Mouse (Mus musculus): Measurements from ENCODE around the gene Psmb5. TPM values are rescaled to one million over a fixed set of nuclear protein-coding genes. Genes with fewer than 3 reads are reported as not detected.
A peak's percentile ranks its signal among the peaks of the same experiment; 100 is the strongest.

The Psmb5 gene
- total RNA-seq, 1 experiment = 202 TPM

GRCm38 (mm10) chr14:54572790-54573736 lies 44.8 kb downstream of the Psmb5 start:
- peak overlapping the region; percentile 96 for H3K9ac ChIP-seq (ENCODE audit: insufficient read depth, low read depth, low read length, poor library complexity, severe bottlenecking)
- in situ Hi-C loops (cut with MboI; ENCODE audit: low sequenced_read_pairs in 2 of 2, unreplicated experiment in 2 of 2) = no loop called here
- H3K9me3 ChIP-seq (ENCODE audit: control insufficient read depth, insufficient read depth, low read depth, low read length) = no peaks in the 10 kb centered on the region
- no peak for TF ChIP-seq ZNF384 (IDR thresholded peaks at IDR 0.05; ENCODE audit: low read depth, low read length)
- no peak for TF ChIP-seq CHD2 (IDR thresholded peaks at IDR 0.05; ENCODE audit: low read depth, low read length)
- no peak for TF ChIP-seq MAFK (IDR thresholded peaks at IDR 0.05; ENCODE audit: insufficient read depth, low read depth, low read length)
- no peak for TF ChIP-seq HCFC1 (IDR thresholded peaks at IDR 0.05; ENCODE audit: borderline replicate concordance, insufficient read depth, low read length)
- TF ChIP-seq ZC3H11A (IDR thresholded peaks at IDR 0.05; ENCODE audit: borderline replicate concordance, low read depth, low read length) = no peak
- peak; percentile 65 for DNase-seq (ENCODE audit: low read depth, low spot score)
- peak overlapping the region; percentile 99 for H3K27ac ChIP-seq (ENCODE audit: insufficient read depth, low read depth, low read length, poor library complexity, severe bottlenecking)
- peaks cover 5 to 24% of the 10 kb centered on the region in 2 experiments for H3K4me1 ChIP-seq (ENCODE audit: control insufficient read depth in 2 of 2, insufficient read depth in 2 of 2, low read length in 2 of 2, poor library complexity in 1 of 2)
- peaks cover 71% of the 10 kb centered on the region for H3K36me3 ChIP-seq (ENCODE audit: control insufficient read depth, insufficient read depth, low read length, poor library complexity, severe bottlenecking)
- peak overlapping the region; percentile 68 to 85 for H3K4me3 ChIP-seq (ENCODE audit: insufficient read depth in 1 of 2, low read depth in 1 of 2, low read length in 2 of 2, poor library complexity in 1 of 2, severe bottlenecking in 1 of 2)

- Histone ChIP-seq H3K4me1 (ENCODE audit: control insufficient read depth in 2 of 2, insufficient read depth in 2 of 2, low read length in 2 of 2, poor library complexity in 1 of 2) (peaks cover 5 to 24% of the 10 kb centered on the region in 2 experiments), H3K36me3 (ENCODE audit: control insufficient read depth, insufficient read depth, low read length, poor library complexity, severe bottlenecking) (peaks cover 76% of the 10 kb centered on the region), H3K9me3 (ENCODE audit: control insufficient read depth, insufficient read depth, low read depth, low read length) (no peaks in the 10 kb centered on the region), H3K4me3 (ENCODE audit: insufficient read depth in 1 of 2, low read depth in 1 of 2, low read length in 2 of 2, poor library complexity in 1 of 2, severe bottlenecking in 1 of 2) (peak overlapping the region; percentile 32 to 85; a peak in 3 of 4 replicates), H3K27ac (ENCODE audit: insufficient read depth, low read depth, low read length, poor library complexity, severe bottlenecking) (peak overlapping the region; percentile 99), H3K9ac (ENCODE audit: insufficient read depth, low read depth, low read length, poor library complexity, severe bottlenecking) (peak overlapping the region; percentile 74; the same call in 1 of the 2 replicates)
- no peak for TF ChIP-seq HCFC1 (IDR thresholded peaks at IDR 0.05; ENCODE audit: borderline replicate concordance, insufficient read depth, low read length)
- no peak for DNase-seq (ENCODE audit: low read depth, low spot score)
- in situ Hi-C loops (cut with MboI; ENCODE audit: low sequenced_read_pairs in 2 of 2, unreplicated experiment in 2 of 2) = no loop called here
Measured at GRCm38 (mm10) chr14:54572122-54572521, 45.7 kb downstream of the Psmb5 start.

- Histone ChIP-seq H3K27ac (ENCODE audit: insufficient read depth, low read depth, low read length, poor library complexity, severe bottlenecking) (peak overlapping the region; percentile 53), H3K9ac (ENCODE audit: insufficient read depth, low read depth, low read length, poor library complexity, severe bottlenecking) (peak overlapping the region; percentile 2; the same call in 1 of the 2 replicates), H3K4me1 (ENCODE audit: control insufficient read depth in 2 of 2, insufficient read depth in 2 of 2, low read length in 2 of 2, poor library complexity in 1 of 2) (peaks cover 5 to 26% of the 10 kb centered on the region in 2 experiments), H3K9me3 (ENCODE audit: control insufficient read depth, insufficient read depth, low read depth, low read length) (no peaks in the 10 kb centered on the region), H3K36me3 (ENCODE audit: control insufficient read depth, insufficient read depth, low read length, poor library complexity, severe bottlenecking) (peaks cover 61% of the 10 kb centered on the region), H3K4me3 (ENCODE audit: insufficient read depth in 1 of 2, low read depth in 1 of 2, low read length in 2 of 2, poor library complexity in 1 of 2, severe bottlenecking in 1 of 2) (peak overlapping the region in 1 of 2 experiments; percentile 7; a peak in 2 of 4 replicates)
- DNase-seq (ENCODE audit: low read depth, low spot score) = no peak
- in situ Hi-C loops (cut with MboI; ENCODE audit: low sequenced_read_pairs in 2 of 2, unreplicated experiment in 2 of 2) = no loop called here
- no peak for TF ChIP-seq HCFC1 (IDR thresholded peaks at IDR 0.05; ENCODE audit: borderline replicate concordance, insufficient read depth, low read length)
- TF ChIP-seq MAFK (IDR thresholded peaks at IDR 0.05; ENCODE audit: insufficient read depth, low read depth, low read length) = no peak
- no peak for TF ChIP-seq ZC3H11A (IDR thresholded peaks at IDR 0.05; ENCODE audit: borderline replicate concordance, low read depth, low read length)
- no peak for TF ChIP-seq CHD2 (IDR thresholded peaks at IDR 0.05; ENCODE audit: low read depth, low read length)
- TF ChIP-seq ZNF384 (IDR thresholded peaks at IDR 0.05; ENCODE audit: low read depth, low read length) = no peak
Measured at GRCm38 (mm10) chr14:54569451-54570392, 48.1 kb downstream of the Psmb5 start.

GRCm38 (mm10) chr14:54568694-54569414 lies 49.0 kb downstream of the Psmb5 start:
- no peaks in the 10 kb centered on the region for H3K9me3 ChIP-seq (ENCODE audit: control insufficient read depth, insufficient read depth, low read depth, low read length)
- H3K27ac ChIP-seq (ENCODE audit: insufficient read depth, low read depth, low read length, poor library complexity, severe bottlenecking) = no peak overlapping the region; the same call in 1 of the 2 replicates
- peaks cover 53% of the 10 kb centered on the region for H3K36me3 ChIP-seq (ENCODE audit: control insufficient read depth, insufficient read depth, low read length, poor library complexity, severe bottlenecking)
- TF ChIP-seq MAFK (IDR thresholded peaks at IDR 0.05; ENCODE audit: insufficient read depth, low read depth, low read length) (no peak), CHD2 (IDR thresholded peaks at IDR 0.05; ENCODE audit: low read depth, low read length) (no peak), ZC3H11A (IDR thresholded peaks at IDR 0.05; ENCODE audit: borderline replicate concordance, low read depth, low read length) (no peak), ZNF384 (IDR thresholded peaks at IDR 0.05; ENCODE audit: low read depth, low read length) (no peak), HCFC1 (IDR thresholded peaks at IDR 0.05; ENCODE audit: borderline replicate concordance, insufficient read depth, low read length) (no peak)
- no peak overlapping the region for H3K9ac ChIP-seq (ENCODE audit: insufficient read depth, low read depth, low read length, poor library complexity, severe bottlenecking)
- in situ Hi-C loops (cut with MboI; ENCODE audit: low sequenced_read_pairs in 2 of 2, unreplicated experiment in 2 of 2) = no loop called here
- DNase-seq (ENCODE audit: low read depth, low spot score) = peak; percentile 82
- H3K4me3 ChIP-seq (ENCODE audit: insufficient read depth in 1 of 2, low read depth in 1 of 2, low read length in 2 of 2, poor library complexity in 1 of 2, severe bottlenecking in 1 of 2) = no peak overlapping the region
- H3K4me1 ChIP-seq (ENCODE audit: control insufficient read depth in 2 of 2, insufficient read depth in 2 of 2, low read length in 2 of 2, poor library complexity in 1 of 2) = peaks cover 5 to 26% of the 10 kb centered on the region in 2 experiments

Other genes starting within 250 kb of the Psmb5 start
- 93.1 and 310 TPM in 2 replicates for gene Slc7a7, start 200.2 kb downstream of the Psmb5 start, total RNA-seq (2012; rRNA removed)
- 137 and 272 TPM in 2 replicates for gene Mrpl52, start 191.1 kb downstream of the Psmb5 start, total RNA-seq (2012; rRNA removed)
- gene Mmp14, start 186.4 kb downstream of the Psmb5 start, total RNA-seq (2012; rRNA removed) = 29.8 and 67.3 TPM in 2 replicates
- 20.8 and 48.1 TPM in 2 replicates for gene Lrp10, start 153.9 kb downstream of the Psmb5 start, total RNA-seq (2012; rRNA removed)
- gene Rem2, start 141.9 kb downstream of the Psmb5 start, total RNA-seq (2012; rRNA removed) = 0.85 and 1.4 TPM in 2 replicates
- 71.4 and 96.2 TPM in 2 replicates for gene Prmt5, start 100.5 kb downstream of the Psmb5 start, total RNA-seq (2012; rRNA removed)
- gene Haus4, start 63.4 kb downstream of the Psmb5 start, total RNA-seq (2012; rRNA removed) = 24.5 and 40.3 TPM in 2 replicates
- gene Ajuba, start 40.5 kb downstream of the Psmb5 start, total RNA-seq (2012; rRNA removed) = 65.1 and 94.1 TPM in 2 replicates
- 4.8 and 6.4 TPM in 2 replicates for gene 4931414P19Rik, start 12.0 kb downstream of the Psmb5 start, total RNA-seq (2012; rRNA removed)
- 0.11 TPM in 1 of 2 replicates, not detected in the other for gene Psmb11, start 3.4 kb upstream of the Psmb5 start, total RNA-seq (2012; rRNA removed)
- not detected in 2 replicates for gene Gm17606, start 22.9 kb upstream of the Psmb5 start, total RNA-seq (2012; rRNA removed)
- 3.2 and 6.3 TPM in 2 replicates for gene Cdh24, start 23.3 kb upstream of the Psmb5 start, total RNA-seq (2012; rRNA removed)
- gene 1700123O20Rik, start 68.2 kb upstream of the Psmb5 start, total RNA-seq (2012; rRNA removed) = 26.7 and 34.3 TPM in 2 replicates
- gene Acin1, start 68.9 kb upstream of the Psmb5 start, total RNA-seq (2012; rRNA removed) = 121 and 196 TPM in 2 replicates
- 0.09 and 0.26 TPM in 2 replicates for gene Gm29776, start 80.8 kb upstream of the Psmb5 start, total RNA-seq (2012; rRNA removed)
- gene Cebpe, start 94.2 kb upstream of the Psmb5 start, total RNA-seq (2012; rRNA removed) = 0.26 TPM in 1 of 2 replicates, not detected in the other
- gene Slc7a8, start 163.9 kb upstream of the Psmb5 start, total RNA-seq (2012; rRNA removed) = 0.36 and 0.48 TPM in 2 replicates
- gene Rnf212b, start 196.1 kb upstream of the Psmb5 start, total RNA-seq (2012; rRNA removed) = 1.5 and 1.9 TPM in 2 replicates

Data from ES-E14 (cell line).